7 mouse cellular contexts compared by ENCODE assay signal in the genomic region with DNA sequence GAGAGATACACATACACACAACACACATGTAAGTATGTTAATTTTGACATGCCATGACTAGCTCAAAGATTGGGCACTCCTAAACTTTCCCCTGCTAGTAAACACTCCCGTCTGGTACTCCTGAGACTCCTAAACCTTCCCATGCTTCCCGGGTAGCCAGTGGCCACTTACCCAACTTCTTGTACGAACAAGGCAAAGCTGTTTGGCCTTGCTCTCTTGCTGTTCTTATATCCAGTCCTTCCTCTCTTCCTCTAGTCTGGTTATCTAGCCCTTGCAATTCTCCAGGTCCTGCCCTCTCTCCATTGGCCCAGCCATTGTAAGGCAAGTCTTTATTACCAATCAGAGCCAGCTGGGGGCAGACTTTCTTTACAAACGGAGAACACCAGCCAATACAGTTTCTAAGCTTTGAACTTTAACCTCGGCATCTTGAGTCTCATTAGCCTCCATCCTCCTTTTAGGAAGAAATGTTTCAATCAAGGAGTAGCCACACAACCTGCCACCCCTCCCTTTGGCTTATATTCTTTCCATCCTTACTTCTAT. TPM values are rescaled to one million over a fixed set of nuclear protein-coding genes. Genes with fewer than 3 reads are reported as not detected.
DNase-seq lines count a peak whose midpoint lies in the region; ATAC-seq lines count a peak whose summit lies in the region.

Gene Cul5 (minus strand): TSS at position 335 of the 540 bp plus-strand sequence.

- H3K4me2 ChIP-seq in hindbrain, embryonic 16.5 days (ENCODE audit: low read length): no peak within 1 kb of the TSS

- peaks cover 18% of the 10 kb centered on the region for H3K4me1 ChIP-seq in hindbrain, embryonic 16.5 days (ENCODE audit: control insufficient read depth, insufficient read depth, low read depth, low read length)

- H3K9ac ChIP-seq in hindbrain, embryonic 16.5 days (ENCODE audit: low read depth, low read length): no peak within 1 kb of the TSS

- no peaks in the 10 kb centered on the region for H3K36me3 ChIP-seq in hindbrain, embryonic 16.5 days (ENCODE audit: control insufficient read depth, insufficient read depth, low read length)

- DNase-seq in NIH3T3 (ENCODE audit: low read depth): peak; percentile 33
- peak; percentile 33 for DNase-seq in brain, adult 2 months (ENCODE audit: low read depth, low spot score)
- DNase-seq in frontal cortex, postnatal 36 days (ENCODE audit: low spot score in 2 of 2): peak; percentile 17
- peak in 1 of 2 experiments; percentile 45 for DNase-seq in left cerebral cortex, postnatal 10 days (ENCODE audit: extremely low spot score in 1 of 2, low spot score in 2 of 2)
- peak; percentile 26 to 79 for DNase-seq in spleen, postnatal 10 days (ENCODE audit: low spot score in 2 of 2)

- 55% methylated on average over 5 of the region's 5 CpGs for WGBS in hindbrain, embryonic 16.5 days

- ATAC-seq in hindbrain, embryonic 16.5 days: no peak
- peak; percentile 83 for ATAC-seq in megakaryocyte-erythroid progenitor cell, adult 5-6 weeks (replicated peaks; ENCODE audit: low FRiP score, low TSS enrichment, poor library complexity, severe bottlenecking)

- H3K27ac ChIP-seq in hindbrain, embryonic 16.5 days (ENCODE audit: low read depth, low read length): no peak within 1 kb of the TSS

- H3K9me3 ChIP-seq in hindbrain, embryonic 16.5 days (ENCODE audit: control insufficient read depth, low read length): no peaks in the 10 kb centered on the region

- intact Hi-C loops in left cerebral cortex, postnatal 10 days (cut with DNase I): loop anchor here (10.0 kb wide), 1 partner anchor 305 kb away; the partner anchor contains the start of gene Elmod1

- no peak within 1 kb of the TSS for H3K4me3 ChIP-seq in hindbrain, embryonic 16.5 days (ENCODE audit: low read length)

- H3K27me3 ChIP-seq in hindbrain, embryonic 16.5 days (replicated peaks; ENCODE audit: control insufficient read depth, insufficient read depth, low read length): no peaks in the 10 kb centered on the region

RNA-seq across cellular contexts. Expression of gene Cul5, which starts in this region (rescaled TPM):
- 30.6 and 35.9 TPM in 2 replicates for polyA plus RNA-seq in hindbrain, embryonic 16.5 days (2015; fragmentation: Nextera tagmentation; extraction: Ambion mirVana)
- 10 to 100 TPM; 51.4 to 57.6 TPM for total RNA-seq in left cerebral cortex, postnatal 10 days (2021)
- 32.0 and 37.9 TPM in 2 replicates for total RNA-seq in megakaryocyte-erythroid progenitor cell, adult 5-6 weeks (2014; fragmentation: Nextera tagmentation)
- 83.3 and 86.8 TPM in 2 replicates for total RNA-seq in megakaryocyte-erythroid progenitor cell, adult 5-6 weeks (2017)
